Mouse (Mus musculus) C2C12 (cell line): Measurements from ENCODE around the gene Gadl1.
"Not testable (repeated sequence)": the region's sequence is repeated elsewhere in the genome, so short reads cannot be mapped to it uniquely, and the experiment has no call there.

ENCODE experiments used
- CEBPB ChIP-seq: IDR thresholded peaks from one replicate; pipeline ENCODE4 v1.6.1; 2011; ENCODE audit warnings: low read depth, mild to moderate bottlenecking, control low read depth, moderate library complexity
- CTCF ChIP-seq: IDR thresholded peaks from one replicate; pipeline ENCODE4 v1.5.1; 2011; ENCODE audit not compliant: control insufficient read depth, insufficient read depth, insufficient read length
- FOSL1 ChIP-seq: IDR thresholded peaks from one replicate; pipeline ENCODE4 v1.8.0; 2011; ENCODE audit warnings: mild to moderate bottlenecking, low read length; ENCODE audit not compliant: poor library complexity, insufficient read depth, severe bottlenecking
- MAX ChIP-seq: IDR thresholded peaks from one replicate; pipeline ENCODE4 v1.6.1; 2011; ENCODE audit warnings: mild to moderate bottlenecking, control low read depth
- MYOD1 ChIP-seq: IDR thresholded peaks from one replicate; pipeline ENCODE4 v1.6.1; 2011; ENCODE audit warnings: low read depth; ENCODE audit not compliant: control insufficient read depth, insufficient read length
- MYOG ChIP-seq: IDR thresholded peaks from one replicate; pipeline ENCODE4 v1.6.1; 2011; ENCODE audit not compliant: control insufficient read depth, insufficient read length; ENCODE audit errors: extremely low read depth
- USF1 ChIP-seq: IDR thresholded peaks from one replicate; pipeline ENCODE4 v1.6.1; 2011; ENCODE audit warnings: low read depth, mild to moderate bottlenecking, control low read depth, moderate library complexity

- TF ChIP-seq CTCF, MYOD1, USF1, MYOG, MAX, CEBPB, FOSL1: not testable (repeated sequence)
Observed at GRCm38 (mm10) chr9:116040852-116041251, 131.6 kb downstream of the Gadl1 start.
